Mouse (Mus musculus) embryonic facial prominence, embryonic 12.5 days (tissue): Measurements from ENCODE around the gene Tekt5. TPM values are rescaled to one million over a fixed set of nuclear protein-coding genes. Genes with fewer than 3 reads are reported as not detected.

Experiments used
- ATAC-seq: fragments of 200-750 bp; cut with Nextera tagmentation; 2 replicates; pipeline ENCODE4 v1.8.0; 2017; ENCODE audit not compliant: insufficient number of reproducible peaks, insufficient read depth, low FRiP score, low TSS enrichment
- H3K27ac ChIP-seq: fragments of 300-500 bp; sonication (generic); 2 replicates; pipeline ENCODE4 v1.5.1; 2016; ENCODE audit warnings: mild to moderate bottlenecking
- H3K27me3 ChIP-seq: fragments of 300-500 bp; sonication (generic); 2 replicates; pipeline ENCODE4 v1.6.1; 2016; ENCODE audit warnings: mild to moderate bottlenecking, moderate library complexity
- H3K36me3 ChIP-seq: fragments of 300-500 bp; sonication (generic); 2 replicates; pipeline ENCODE4 v1.6.1; 2016; ENCODE audit warnings: mild to moderate bottlenecking
- H3K4me1 ChIP-seq: fragments of 300-500 bp; sonication (generic); 2 replicates; pipeline ENCODE4 v1.6.1; 2016
- H3K4me2 ChIP-seq: fragments of 300-500 bp; sonication (generic); replicated peaks from 2 replicates; pipeline ENCODE4 v1.6.1; 2016; ENCODE audit warnings: mild to moderate bottlenecking, moderate library complexity
- H3K4me3 ChIP-seq: fragments of 300-500 bp; sonication (generic); 2 replicates; pipeline ENCODE4 v1.5.1; 2016; ENCODE audit warnings: mild to moderate bottlenecking
- H3K9ac ChIP-seq: fragments of 300-500 bp; sonication (generic); 2 replicates; pipeline ENCODE4 v1.6.1; 2016; ENCODE audit warnings: mild to moderate bottlenecking, moderate library complexity
- H3K9me3 ChIP-seq: fragments of 300-500 bp; sonication (generic); 2 replicates; pipeline ENCODE4 v1.6.1; 2016; ENCODE audit warnings: mild to moderate bottlenecking, moderate library complexity
- WGBS: fragments of 180-500 bp; shearing (Covaris S2); methylation state at CpG from one replicate; pipeline ENCODE4 v1.1.7; 2016; 5-methylcytosine and 5-hydroxymethylcytosine counted together
- polyA plus RNA-seq: library from polyadenylated mRNA; unstranded; fragments of >200 nt; fragmentation: Nextera tagmentation; extraction: Ambion mirVana; gene quantifications from 2 replicates; pipeline ENCODE4 v1.2.1, GENCODE M21; 2016

The Tekt5 gene
- polyA plus RNA-seq, 1 experiment from 2014 or later: not detected

DNA sequence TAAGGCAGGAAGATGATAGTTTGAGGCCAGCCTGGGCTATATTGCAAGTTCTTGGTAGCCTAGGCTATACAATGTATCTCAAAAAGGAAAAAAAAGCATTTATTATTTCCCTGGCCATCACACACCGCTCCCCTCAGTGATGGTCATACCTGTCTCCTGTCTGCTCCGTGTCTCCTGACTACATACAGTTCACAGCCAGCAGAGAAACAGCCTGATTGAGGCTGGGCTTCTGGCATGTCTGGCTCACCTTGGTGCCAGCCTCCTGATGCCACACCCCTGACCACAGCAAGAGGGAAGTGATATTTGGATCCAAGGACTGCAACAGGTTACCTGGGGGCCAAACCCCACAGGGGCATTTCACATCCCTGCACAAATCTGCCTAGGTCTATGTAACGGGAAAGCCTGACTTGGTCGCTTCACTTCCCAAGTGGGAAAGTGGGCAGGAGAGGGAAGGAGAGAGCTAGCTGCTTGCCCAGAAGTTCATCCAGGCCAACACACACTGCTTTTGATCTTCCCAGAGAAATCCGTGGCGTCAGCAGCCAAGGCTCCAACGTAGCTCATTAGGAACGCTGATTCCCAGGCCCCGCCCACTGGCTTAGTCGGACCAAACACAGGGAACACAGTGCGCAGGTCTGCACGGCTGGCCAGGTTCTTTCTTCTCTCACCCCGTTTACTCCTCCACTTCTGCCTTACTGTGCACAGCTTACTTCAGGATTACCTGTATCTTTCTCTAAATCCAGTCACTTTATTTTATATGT is 20.9 kb downstream of the Tekt5 start:
- H3K27ac ChIP-seq: no peak overlapping the region
- peak; percentile 78 for ATAC-seq

DNA sequence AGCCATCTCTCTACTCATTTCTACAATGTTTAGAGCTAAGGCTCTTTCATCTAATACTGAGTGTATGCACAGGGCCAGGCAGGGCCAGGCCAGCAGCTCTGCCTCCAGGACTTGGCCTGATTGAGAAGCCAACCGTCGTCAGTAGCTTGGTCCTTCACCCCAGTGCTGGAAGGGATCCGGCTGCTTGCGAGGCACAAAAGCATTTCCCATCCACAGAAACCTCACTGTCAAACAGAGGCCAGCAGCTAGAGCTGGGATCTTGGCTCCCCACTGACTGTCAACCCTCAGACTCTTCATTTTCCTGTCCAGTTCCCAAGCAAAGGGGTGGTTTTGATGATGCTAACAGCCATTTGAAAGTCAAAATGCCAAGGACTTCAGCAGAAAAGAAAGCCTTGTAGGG is 22.9 kb downstream of the Tekt5 start:
- no peak for ATAC-seq
- Histone ChIP-seq H3K9ac (no peak overlapping the region), H3K36me3 (no peaks in the 10 kb centered on the region), H3K27me3 (no peaks in the 10 kb centered on the region), H3K27ac (no peak overlapping the region), H3K9me3 (no peaks in the 10 kb centered on the region), H3K4me1 (0 out of 2 replicates have a peak, but pooled peaks cover 11% of the 10 kb centered on the region), H3K4me3 (no peak overlapping the region), H3K4me2 (no peak overlapping the region)
- WGBS: 73% methylated on average over 4 of the region's 4 CpGs

More for the DNA sequence above, 20.9 kb downstream of the Tekt5 start:
- no peak overlapping the region for H3K9ac ChIP-seq
- H3K4me2 ChIP-seq: peak overlapping the region; percentile 40
- 0 out of 2 replicates have a peak overlapping the region, but pooled peaks have one; percentile 9 for H3K4me3 ChIP-seq
- no peaks in the 10 kb centered on the region for H3K9me3 ChIP-seq
- 20% methylated on average over 13 of the region's 13 CpGs for WGBS
- no peaks in the 10 kb centered on the region for H3K27me3 ChIP-seq
- H3K4me1 ChIP-seq: 0 out of 2 replicates have a peak, but pooled peaks cover 11% of the 10 kb centered on the region
- no peaks in the 10 kb centered on the region for H3K36me3 ChIP-seq

DNA sequence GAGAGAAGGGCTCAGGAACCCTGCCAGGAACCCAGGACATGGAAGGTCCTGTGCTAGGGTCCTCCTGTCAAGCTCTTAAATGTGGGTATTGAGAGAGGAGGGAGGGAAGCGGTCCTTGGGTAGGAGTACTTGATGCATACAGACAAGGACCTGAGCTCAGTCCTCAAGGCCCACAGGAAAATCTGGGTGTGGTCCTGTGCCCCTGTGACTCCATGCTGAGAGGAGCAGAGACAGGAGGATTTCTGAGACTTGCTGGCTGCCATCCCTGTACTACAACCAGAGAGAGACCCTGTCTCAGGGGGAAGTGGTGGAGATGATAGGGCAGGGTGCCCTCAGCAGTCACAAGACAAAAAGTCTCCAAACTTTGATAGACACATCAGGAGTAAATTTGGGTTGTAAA is 25.3 kb downstream of the Tekt5 start:
- 67% methylated on average over 1 of the region's 1 CpGs for WGBS
- ATAC-seq: no peak
- Histone ChIP-seq H3K36me3 (no peaks in the 10 kb centered on the region), H3K9ac (no peak overlapping the region), H3K9me3 (no peaks in the 10 kb centered on the region), H3K4me1 (0 out of 2 replicates have a peak, but pooled peaks cover 15% of the 10 kb centered on the region), H3K27me3 (no peaks in the 10 kb centered on the region), H3K4me2 (no peak overlapping the region), H3K4me3 (no peak overlapping the region), H3K27ac (no peak overlapping the region)

DNA sequence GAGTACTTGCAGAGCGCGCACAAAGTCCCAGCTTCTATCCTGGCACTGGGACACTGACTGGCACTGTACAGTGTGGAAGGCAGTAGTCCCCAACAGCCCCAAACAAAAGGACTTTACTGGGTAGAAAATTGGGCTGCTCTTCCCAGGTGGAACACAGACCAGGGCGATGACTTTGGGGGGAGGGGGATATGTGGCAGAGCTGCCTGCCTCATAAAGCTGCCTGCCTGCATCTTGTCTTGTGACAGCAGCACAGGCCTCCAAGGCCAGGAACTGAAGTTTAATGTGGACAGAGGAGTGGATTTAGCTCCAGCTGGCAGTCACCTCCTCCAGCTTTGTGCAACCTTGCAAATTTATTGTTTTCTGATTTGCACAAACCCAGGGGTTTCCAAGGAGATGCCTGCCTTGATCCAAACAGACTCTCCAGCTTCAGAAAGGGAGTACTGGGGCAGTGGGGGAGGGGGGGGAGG is 25.8 kb downstream of the Tekt5 start:
- no peaks in the 10 kb centered on the region for H3K36me3 ChIP-seq
- no peaks in the 10 kb centered on the region for H3K27me3 ChIP-seq
- 0 out of 2 replicates have a peak, but pooled peaks cover 15% of the 10 kb centered on the region for H3K4me1 ChIP-seq
- no peak overlapping the region for H3K4me2 ChIP-seq
- 68% methylated on average over 3 of the region's 3 CpGs for WGBS
- no peak for ATAC-seq
- no peak overlapping the region for H3K4me3 ChIP-seq
- H3K9ac ChIP-seq: no peak overlapping the region
- H3K27ac ChIP-seq: no peak overlapping the region
- no peaks in the 10 kb centered on the region for H3K9me3 ChIP-seq

DNA sequence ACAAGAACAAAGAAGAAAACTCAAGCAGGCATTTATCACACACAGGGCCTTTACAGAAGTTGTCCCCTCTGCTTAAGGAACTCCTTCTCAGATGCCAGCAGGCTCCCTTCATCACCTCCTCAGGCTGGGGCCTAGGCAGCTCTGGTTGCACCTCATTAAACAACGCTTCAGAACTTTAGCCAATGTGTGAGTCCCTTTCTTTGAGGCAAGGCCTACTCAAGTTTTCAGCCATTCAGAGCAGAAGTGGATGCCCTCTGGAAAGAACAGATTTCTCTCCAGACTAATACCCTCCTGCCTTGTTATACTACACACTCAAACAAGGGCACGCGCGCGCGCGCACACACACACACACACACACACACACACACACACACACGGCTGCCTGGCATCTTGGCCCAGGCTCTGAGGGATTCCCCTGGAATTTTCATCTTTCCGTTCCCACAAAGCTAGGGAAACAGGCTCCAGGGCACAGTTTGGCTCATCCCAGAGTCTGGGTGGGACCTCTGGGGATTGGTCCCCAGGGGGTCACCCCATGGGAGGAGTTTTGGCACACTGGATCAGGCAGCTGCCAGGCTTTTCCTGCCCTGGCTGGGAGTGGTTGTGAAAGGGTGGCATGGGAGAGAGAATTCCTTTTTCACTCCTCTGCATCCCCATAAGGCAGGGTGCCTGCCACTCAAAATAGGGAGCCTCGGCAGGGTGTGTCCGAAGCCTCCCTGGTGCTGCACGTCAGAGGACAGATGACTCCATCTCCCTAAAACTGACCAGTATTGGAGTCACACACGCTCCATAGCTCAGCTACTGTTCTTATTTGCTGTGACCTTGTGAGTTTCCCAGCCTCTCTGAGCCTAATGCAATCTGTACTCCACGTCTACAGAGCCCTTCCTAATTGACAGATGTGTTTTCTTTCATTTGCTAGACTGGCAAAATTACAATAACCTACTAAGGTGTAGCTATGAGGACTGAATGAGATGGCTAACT is 28.8 kb downstream of the Tekt5 start:
- Histone ChIP-seq H3K4me1 (0 out of 2 replicates have a peak, but pooled peaks cover 15% of the 10 kb centered on the region), H3K27me3 (no peaks in the 10 kb centered on the region), H3K36me3 (no peaks in the 10 kb centered on the region), H3K9me3 (no peaks in the 10 kb centered on the region), H3K9ac (no peak overlapping the region), H3K4me3 (no peak overlapping the region), H3K4me2 (no peak overlapping the region), H3K27ac (peak overlapping the region; percentile 47; the same call in 1 of the 2 replicates)
- ATAC-seq: no peak
- whole genome bisulfite sequencing: 81% methylated on average over 14 of the region's 14 CpGs

DNA sequence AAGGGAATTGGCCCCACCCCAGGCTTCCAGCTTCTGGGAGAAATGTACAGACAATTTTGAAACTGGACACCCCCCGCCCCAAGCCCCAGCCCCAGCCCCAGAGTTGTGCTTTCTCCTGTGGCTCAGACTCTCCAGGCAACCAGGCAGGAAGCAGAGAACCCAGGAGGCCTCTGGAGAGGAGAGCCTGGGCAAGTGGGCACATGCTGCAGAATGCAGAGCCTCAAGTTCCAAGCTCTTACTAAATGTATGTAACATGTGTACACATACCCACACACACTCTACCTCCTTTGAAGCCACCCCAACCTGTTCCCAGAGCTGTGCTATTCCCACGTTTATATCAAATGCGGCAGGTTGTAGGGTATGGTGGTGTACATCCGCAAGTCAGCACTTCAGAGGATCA is 29.5 kb downstream of the Tekt5 start:
- H3K36me3 ChIP-seq: no peaks in the 10 kb centered on the region
- H3K4me3 ChIP-seq: no peak overlapping the region
- WGBS: 77% methylated on average over 4 of the region's 4 CpGs
- H3K9me3 ChIP-seq: no peaks in the 10 kb centered on the region
- no peak overlapping the region for H3K9ac ChIP-seq
- peak; percentile 38; the same call in 1 of the 2 replicates for ATAC-seq
- H3K27ac ChIP-seq: peak overlapping the region; percentile 47; the same call in 1 of the 2 replicates
- H3K4me1 ChIP-seq: 0 out of 2 replicates have a peak, but pooled peaks cover 13% of the 10 kb centered on the region
- H3K4me2 ChIP-seq: no peak overlapping the region
- H3K27me3 ChIP-seq: no peaks in the 10 kb centered on the region

DNA sequence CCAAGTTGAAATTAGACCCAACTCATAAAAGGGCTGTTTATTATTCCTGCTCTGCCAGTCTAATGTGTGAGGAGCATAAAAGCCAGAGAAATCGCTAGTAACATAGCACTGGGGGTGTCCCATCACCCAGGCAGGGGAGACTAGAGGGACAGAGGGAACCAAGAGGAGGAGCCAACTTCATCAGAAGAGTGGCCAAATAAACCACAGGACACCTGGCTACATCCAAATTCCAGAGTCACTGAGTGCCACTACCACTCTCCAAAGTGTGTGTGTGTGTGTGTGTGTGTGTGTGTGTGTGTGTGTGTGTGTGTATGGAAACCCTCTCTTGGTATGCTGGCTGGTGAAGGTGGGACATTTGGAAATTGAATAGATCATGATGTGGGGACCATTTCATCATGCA is 32.2 kb downstream of the Tekt5 start:
- no peak overlapping the region for H3K4me3 ChIP-seq
- H3K9ac ChIP-seq: no peak overlapping the region
- WGBS: 59% methylated on average over 1 of the region's 1 CpGs
- no peaks in the 10 kb centered on the region for H3K27me3 ChIP-seq
- no peaks in the 10 kb centered on the region for H3K9me3 ChIP-seq
- ATAC-seq: no peak
- 0 out of 2 replicates have a peak, but pooled peaks cover 4% of the 10 kb centered on the region for H3K4me1 ChIP-seq
- H3K36me3 ChIP-seq: no peaks in the 10 kb centered on the region
- no peak overlapping the region for H3K4me2 ChIP-seq
- no peak overlapping the region for H3K27ac ChIP-seq

DNA sequence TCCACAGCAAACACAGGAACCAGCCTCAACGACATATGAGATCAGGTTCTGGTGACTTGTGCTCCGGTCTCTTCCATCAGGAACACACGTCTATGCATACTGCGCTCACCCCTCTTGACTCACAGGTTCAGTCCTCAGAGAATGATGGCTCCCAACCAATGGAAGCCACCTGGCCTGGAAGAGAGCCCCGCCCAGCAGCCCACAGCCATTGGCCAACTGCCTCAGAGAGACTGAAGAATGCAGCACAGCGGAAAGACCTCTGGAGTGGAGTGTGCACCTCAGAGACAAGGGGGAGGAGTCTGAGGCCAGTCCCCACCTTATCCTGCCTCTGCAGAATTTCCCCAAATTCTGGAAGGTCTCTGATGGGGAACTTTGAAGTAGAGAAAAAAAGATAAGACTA is 36.0 kb downstream of the Tekt5 start:
- no peak overlapping the region for H3K27ac ChIP-seq
- 82% methylated on average over 6 of the region's 6 CpGs for WGBS
- H3K4me3 ChIP-seq: no peak overlapping the region
- 0 out of 2 replicates have a peak, but pooled peaks cover 4% of the 10 kb centered on the region for H3K4me1 ChIP-seq
- no peak overlapping the region for H3K4me2 ChIP-seq
- H3K36me3 ChIP-seq: no peaks in the 10 kb centered on the region
- H3K9me3 ChIP-seq: no peaks in the 10 kb centered on the region
- H3K27me3 ChIP-seq: no peaks in the 10 kb centered on the region
- no peak overlapping the region for H3K9ac ChIP-seq
- ATAC-seq: no peak

DNA sequence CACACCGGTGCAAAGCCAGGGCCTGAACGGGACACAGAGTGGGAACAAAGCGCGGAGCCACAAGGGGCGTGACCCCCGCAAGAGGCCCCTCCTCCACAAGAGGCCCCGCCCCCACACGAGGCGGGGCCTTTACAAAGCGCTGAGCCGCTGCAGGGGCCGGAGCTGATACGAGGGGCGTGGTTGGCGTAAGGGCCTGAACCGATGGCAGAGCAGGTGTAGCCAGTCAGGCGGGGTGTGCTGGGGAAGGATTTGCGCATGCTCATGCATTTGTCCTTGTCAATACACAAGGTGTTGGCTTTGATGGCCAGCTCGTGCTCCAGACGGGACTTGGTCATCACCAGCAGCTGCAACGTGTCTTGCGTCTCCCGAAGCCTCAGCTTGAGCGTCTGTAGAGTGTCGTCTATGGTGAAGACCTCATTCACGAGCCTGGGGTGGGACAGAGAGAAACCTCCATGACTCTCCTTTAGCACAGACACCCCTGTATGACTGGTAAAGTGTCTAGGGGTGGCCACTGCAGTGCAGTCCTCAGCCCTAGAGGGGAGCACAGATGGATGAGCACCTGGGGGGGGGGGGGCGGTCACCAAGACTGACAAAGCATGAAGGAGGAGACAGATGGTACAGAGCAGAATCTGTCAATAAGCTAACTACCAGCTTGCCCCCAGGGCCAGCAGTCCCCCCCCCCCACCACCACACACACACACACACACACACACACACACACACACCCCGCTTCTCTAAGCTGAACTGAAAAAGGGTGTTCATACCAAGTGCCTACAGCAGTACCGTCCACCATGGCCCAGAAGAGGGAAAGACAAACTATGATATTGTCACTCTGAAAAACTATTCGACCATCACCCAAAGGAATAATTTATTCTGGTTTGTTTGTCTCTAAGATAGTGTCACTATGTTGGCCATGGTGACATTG is 37.0 kb downstream of the Tekt5 start:
- Histone ChIP-seq H3K4me3 (peak overlapping the region; percentile 13; the same call in 1 of the 2 replicates), H3K4me2 (peak overlapping the region; percentile 43), H3K36me3 (no peaks in the 10 kb centered on the region), H3K9ac (no peak overlapping the region), H3K4me1 (0 out of 2 replicates have a peak, but pooled peaks cover 4% of the 10 kb centered on the region), H3K27ac (no peak overlapping the region), H3K27me3 (no peaks in the 10 kb centered on the region), H3K9me3 (no peaks in the 10 kb centered on the region)
- WGBS: 17% methylated on average over 30 of the region's 30 CpGs
- ATAC-seq: peak; percentile 85

DNA sequence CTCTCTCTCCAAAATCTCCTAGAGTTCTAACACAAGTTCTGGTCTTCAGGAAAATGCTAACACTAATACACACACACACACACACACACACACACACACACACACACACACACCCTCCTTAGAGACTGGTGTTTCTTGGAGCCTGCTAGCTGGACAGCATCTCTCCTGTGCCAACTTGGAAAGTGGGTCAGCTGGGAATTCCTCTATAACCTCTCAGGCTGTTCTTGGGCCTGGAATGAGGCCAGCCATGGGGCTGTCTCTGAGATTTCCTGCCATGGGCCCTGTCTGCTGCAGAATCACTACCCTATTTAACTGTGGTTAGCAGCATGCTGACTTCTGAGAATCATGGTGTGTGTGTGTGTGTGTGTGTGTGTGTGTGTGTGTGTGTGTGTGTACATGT is 40.3 kb downstream of the Tekt5 start:
- no peak overlapping the region for H3K9ac ChIP-seq
- no peaks in the 10 kb centered on the region for H3K36me3 ChIP-seq
- H3K27me3 ChIP-seq: no peaks in the 10 kb centered on the region; the same call in 1 of the 2 replicates
- no peak overlapping the region for H3K27ac ChIP-seq
- ATAC-seq: no peak
- H3K4me3 ChIP-seq: no peak overlapping the region
- 0 out of 2 replicates have a peak, but pooled peaks cover 4% of the 10 kb centered on the region for H3K4me1 ChIP-seq
- H3K9me3 ChIP-seq: no peaks in the 10 kb centered on the region
- no peak overlapping the region for H3K4me2 ChIP-seq
